Mouse (Mus musculus) MEL (cell line): Measurements from ENCODE around the gene Synpo2. TPM values are rescaled to one million over a fixed set of nuclear protein-coding genes. Genes with fewer than 3 reads are reported as not detected.

Experiments
- DNase-seq: peaks from one replicate; pipeline ENCODE4 v3.0.0; 2011; ENCODE audit warnings: low read depth, low spot score
- H3K27ac ChIP-seq: 2 replicates; pipeline ENCODE4 v1.5.1; 2012; ENCODE audit warnings: low read depth, mild to moderate bottlenecking, control low read depth, low read length, moderate library complexity; ENCODE audit not compliant: control insufficient read depth
- H3K27me3 ChIP-seq, 2 experiments: fragments of 150-350 bp in 1 of 2; sonication (generic) in 1 of 2; 2 replicates each; pipeline ENCODE4 v1.6.1; 2012; ENCODE audit warnings: low read length in 2 of 2, mild to moderate bottlenecking in 2 of 2, improper control_type of control experiment in 1 of 2, moderate library complexity in 1 of 2; ENCODE audit not compliant: insufficient read depth in 2 of 2, control insufficient read depth in 1 of 2
- H3K36me3 ChIP-seq, 2 experiments: 2 replicates each; pipeline ENCODE4 v1.6.1; 2012 to 2014; ENCODE audit warnings: low read length in 2 of 2, improper control_type of control experiment in 1 of 2, inconsistent platforms in 1 of 2, mild to moderate bottlenecking in 1 of 2; ENCODE audit not compliant: insufficient read depth in 2 of 2, control insufficient read depth in 1 of 2
- H3K4me1 ChIP-seq, 2 experiments: fragments of 150-350 bp in 1 of 2; sonication (generic) in 1 of 2; 2 replicates each; pipeline ENCODE4 v1.6.1; 2012; ENCODE audit warnings: low read length in 2 of 2, improper control_type of control experiment in 1 of 2, mild to moderate bottlenecking in 1 of 2; ENCODE audit not compliant: insufficient read depth in 2 of 2, control insufficient read depth in 1 of 2
- H3K4me3 ChIP-seq, 2 experiments: fragments of 150-350 bp in 1 of 2; sonication (generic) in 1 of 2; 2 replicates each; pipeline ENCODE4 v1.5.1; 2012; ENCODE audit warnings: low read depth in 2 of 2, low read length in 2 of 2, mild to moderate bottlenecking in 2 of 2, moderate library complexity in 2 of 2, control low read depth in 1 of 2, improper control_type of control experiment in 1 of 2; ENCODE audit not compliant: control insufficient read depth in 1 of 2, insufficient read depth in 1 of 2
- H3K79me2 ChIP-seq: 2 replicates; pipeline ENCODE4 v1.6.1; 2012; ENCODE audit warnings: mild to moderate bottlenecking, low read length, moderate library complexity; ENCODE audit not compliant: control insufficient read depth, poor library complexity, insufficient read depth
- H3K9ac ChIP-seq: 2 replicates; pipeline ENCODE4 v1.6.1; 2012; ENCODE audit warnings: low read depth, mild to moderate bottlenecking, control low read depth, low read length, moderate library complexity; ENCODE audit not compliant: control insufficient read depth, poor library complexity, severe bottlenecking
- H3K9me3 ChIP-seq: fragments of 150-350 bp; sonication (generic); replicated peaks from 2 replicates; pipeline ENCODE4 v1.6.1; 2012; ENCODE audit warnings: mild to moderate bottlenecking, low read length, improper control_type of control experiment, moderate library complexity; ENCODE audit not compliant: insufficient read depth
- BHLHE40 ChIP-seq: IDR thresholded peaks from 2 replicates; pipeline ENCODE4 v1.6.1; 2012; ENCODE audit warnings: low read depth, mild to moderate bottlenecking, inconsistent platforms, low read length, improper control_type of control experiment, borderline replicate concordance
- CHD1 ChIP-seq: IDR thresholded peaks from 2 replicates; pipeline ENCODE4 v1.6.1; 2012; ENCODE audit warnings: low read depth, mild to moderate bottlenecking, inconsistent platforms, low read length, improper control_type of control experiment
- CHD2 ChIP-seq: IDR thresholded peaks from 2 replicates; pipeline ENCODE4 v1.6.1; 2011; ENCODE audit warnings: low read length, improper control_type of control experiment
- CTCF ChIP-seq, 3 experiments: IDR thresholded peaks in 2 of 3; conservative IDR thresholded peaks in 1 of 3; 2 replicates each; pipeline ENCODE4 v1.5.1; 2011 to 2012; ENCODE audit warnings: low read length in 3 of 3, low read depth in 2 of 3, mild to moderate bottlenecking in 2 of 3, improper control_type of control experiment in 1 of 3, inconsistent platforms in 1 of 3, mixed read lengths in 1 of 3, moderate library complexity in 1 of 3; ENCODE audit not compliant: control insufficient read depth in 1 of 3, insufficient read depth in 1 of 3, poor library complexity in 1 of 3, severe bottlenecking in 1 of 3
- E2F4 ChIP-seq: IDR thresholded peaks from 2 replicates; pipeline ENCODE4 v1.6.1; 2011; ENCODE audit warnings: low read depth, low read length, improper control_type of control experiment, borderline replicate concordance
- GATA1 ChIP-seq: IDR thresholded peaks from 2 replicates; pipeline ENCODE4 v1.6.1; 2011; ENCODE audit warnings: low read depth, low read length, improper control_type of control experiment
- HCFC1 ChIP-seq: IDR thresholded peaks from 2 replicates; pipeline ENCODE4 v1.6.1; 2012; ENCODE audit warnings: low read depth, mild to moderate bottlenecking, inconsistent platforms, low read length, improper control_type of control experiment, moderate library complexity
- KAT2A ChIP-seq: conservative IDR thresholded peaks from 2 replicates; pipeline ENCODE4 v1.6.1; 2012; ENCODE audit warnings: low read depth, low read length, improper control_type of control experiment, inconsistent platforms
- MAFK ChIP-seq: IDR thresholded peaks from 2 replicates; pipeline ENCODE4 v1.6.1; 2011; ENCODE audit warnings: low read depth, mild to moderate bottlenecking, low read length, improper control_type of control experiment, borderline replicate concordance
- MAX ChIP-seq: IDR thresholded peaks from 2 replicates; pipeline ENCODE4 v1.6.1; 2011; ENCODE audit warnings: low read length, improper control_type of control experiment
- MEF2A ChIP-seq: IDR thresholded peaks from 2 replicates; pipeline ENCODE4 v1.6.1; 2014; ENCODE audit warnings: low read depth, mild to moderate bottlenecking, inconsistent platforms, low read length, improper control_type of control experiment; ENCODE audit not compliant: poor library complexity, insufficient replicate concordance, severe bottlenecking; ENCODE audit errors: extremely low read depth
- POLR2AphosphoS2 ChIP-seq: IDR thresholded peaks from 2 replicates; pipeline ENCODE4 v1.6.1; 2011; ENCODE audit warnings: low read length, improper control_type of control experiment
- POLR2AphosphoS5 ChIP-seq: IDR thresholded peaks from 2 replicates; pipeline ENCODE4 v1.6.1; 2012; ENCODE audit warnings: low read depth, borderline replicate concordance, mild to moderate bottlenecking, inconsistent platforms, low read length, moderate library complexity, mixed read lengths
- RAD21 ChIP-seq: IDR thresholded peaks from 2 replicates; pipeline ENCODE4 v1.6.1; 2011; ENCODE audit warnings: mild to moderate bottlenecking, low read depth, low read length, improper control_type of control experiment
- USF1 ChIP-seq: IDR thresholded peaks from 2 replicates; pipeline ENCODE4 v1.6.1; 2014; ENCODE audit warnings: low read depth, mild to moderate bottlenecking, inconsistent platforms, low read length, improper control_type of control experiment, moderate library complexity
- ZC3H11A ChIP-seq: IDR thresholded peaks from 2 replicates; pipeline ENCODE4 v1.6.1; 2012; ENCODE audit warnings: low read depth, mild to moderate bottlenecking, inconsistent platforms, low read length, improper control_type of control experiment
- ZKSCAN1 ChIP-seq: IDR thresholded peaks from 2 replicates; pipeline ENCODE4 v1.6.1; 2012; ENCODE audit warnings: low read depth, mild to moderate bottlenecking, inconsistent platforms, low read length, improper control_type of control experiment, moderate library complexity
- polyA plus RNA-seq, 2 experiments: library from polyadenylated mRNA; stranded (reverse) in 1 of 2; unstranded in 1 of 2; fragments of >175 nt in 1 of 2; fragments of >200 nt in 1 of 2; gene quantifications; 2 replicates each; pipeline versions ENCODE4 v1.2.1 to v1.2.4; 2012; ENCODE audit warnings: low replicate concordance in 2 of 2, low read depth in 1 of 2; ENCODE audit not compliant: insufficient read length in 2 of 2, insufficient read depth in 1 of 2, missing spikeins in 1 of 2
- total RNA-seq: library from RNA; depleted of rRNA; stranded (reverse); fragments of 300-350 nt; gene quantifications from 2 replicates; pipeline ENCODE4 v1.2.3, GENCODE M21; 2012; rRNA removed

The Synpo2 gene
- total and polyA plus RNA-seq, 3 experiments = 0.04 TPM; not detected in 2

DNA sequence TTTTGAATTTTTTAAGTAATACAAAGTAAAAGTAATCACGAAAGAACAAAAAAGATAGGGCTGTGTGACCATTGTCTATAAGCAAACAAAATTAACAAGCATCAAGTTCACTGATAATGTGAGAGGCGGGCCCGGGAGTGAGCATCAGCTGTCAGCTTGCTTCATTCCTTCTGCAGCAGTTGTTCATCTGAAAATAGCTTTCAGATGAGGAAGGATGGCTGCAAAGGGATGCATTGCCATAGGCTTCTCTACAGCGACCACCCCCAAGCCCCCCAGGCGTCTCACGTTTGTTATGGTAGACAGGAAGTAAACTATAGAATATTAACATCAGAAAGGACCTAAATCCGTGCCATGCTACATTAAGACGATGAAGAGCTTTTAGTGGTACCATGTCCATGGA lies 202.1 kb downstream of the Synpo2 start:
- TF ChIP-seq RAD21 (no peak), CTCF (IDR thresholded peaks at IDR 0.05 in 2 of 3, conservative IDR thresholded peaks at IDR 0.05 in 1 of 3; ENCODE audit: control insufficient read depth in 1 of 3, insufficient read depth in 1 of 3, low read depth in 2 of 3, low read length in 3 of 3, poor library complexity in 1 of 3, severe bottlenecking in 1 of 3) (no peak), HCFC1 (no peak), CHD2 (no peak), CHD1 (no peak), E2F4 (no peak), ZKSCAN1 (no peak), GATA1 (no peak), ZC3H11A (no peak), MAX (no peak), BHLHE40 (no peak), USF1 (no peak), POLR2AphosphoS2 (no peak), MAFK (no peak), POLR2AphosphoS5 (no peak), KAT2A (no peak), MEF2A (no peak)
- no peak for DNase-seq

More for the DNA sequence above, 202.1 kb downstream of the Synpo2 start:
- H3K27me3 ChIP-seq = peaks cover 0 to 5% of the 10 kb centered on the region in 2 experiments; a peak in 2 of 4 replicates
- no peaks in the 10 kb centered on the region for H3K79me2 ChIP-seq
- H3K4me1 ChIP-seq = no peaks in the 10 kb centered on the region
- no peak overlapping the region for H3K4me3 ChIP-seq
- H3K27ac ChIP-seq = no peak overlapping the region
- H3K36me3 ChIP-seq = no peaks in the 10 kb centered on the region
- no peaks in the 10 kb centered on the region for H3K9me3 ChIP-seq
- no peak overlapping the region for H3K9ac ChIP-seq

Other genes with a start within 250 kb of the Synpo2 start
- gene Myoz2, start 201.1 kb downstream of the Synpo2 start, total RNA-seq = not detected in 2 replicates
- gene Myoz2, start 201.1 kb downstream of the Synpo2 start, polyA plus RNA-seq = not detected
- gene Sec24d, start 31.3 kb upstream of the Synpo2 start, total RNA-seq = 10.3 and 12.2 TPM in 2 replicates
- 10 to 100 TPM in 1 of 2 experiments, not detected in 1; 23.9 TPM for gene Sec24d, start 31.3 kb upstream of the Synpo2 start, polyA plus RNA-seq
- 8.5 and 9.0 TPM in 2 replicates for gene Mettl14, start 150.0 kb upstream of the Synpo2 start, total RNA-seq
- 10 to 100 TPM in 1 of 2 experiments, not detected in 1; 18.8 TPM for gene Mettl14, start 150.0 kb upstream of the Synpo2 start, polyA plus RNA-seq
- gene Prss12, start 210.8 kb upstream of the Synpo2 start, total RNA-seq = 0.23 and 0.29 TPM in 2 replicates
- not detected for gene Prss12, start 210.8 kb upstream of the Synpo2 start, polyA plus RNA-seq